Mouse (Mus musculus) midbrain, postnatal 0 days (tissue): ENCODE results near the gene Pycard. TPM values are rescaled to one million over a fixed set of nuclear protein-coding genes. Genes with fewer than 3 reads are reported as not detected.

ENCODE experiments used
- ATAC-seq: fragments of 200-750 bp; cut with Nextera tagmentation; 2 replicates; pipeline ENCODE4 v1.8.0; 2017; ENCODE audit warnings: moderate number of reproducible peaks, mild to moderate bottlenecking, moderate TSS enrichment, moderate library complexity; ENCODE audit not compliant: low FRiP score
- DNase-seq: peaks from one replicate; pipeline ENCODE4 v3.0.0-alpha.2; 2015; ENCODE audit warnings: low spot score
- H3K27ac ChIP-seq: fragments of 300-500 bp; sonication (generic); 2 replicates; pipeline ENCODE4 v1.5.1; 2014; ENCODE audit warnings: low read depth, mild to moderate bottlenecking, low read length, mixed read lengths
- H3K27me3 ChIP-seq: fragments of 300-500 bp; sonication (generic); 2 replicates; pipeline ENCODE4 v1.6.1; 2014; ENCODE audit warnings: low read length, control low read depth, mixed read lengths; ENCODE audit not compliant: insufficient read depth
- H3K36me3 ChIP-seq: fragments of 300-500 bp; sonication (generic); 2 replicates; pipeline ENCODE4 v1.6.1; 2014; ENCODE audit warnings: low read length, control low read depth, mixed read lengths; ENCODE audit not compliant: insufficient read depth
- H3K4me1 ChIP-seq: fragments of 300-500 bp; sonication (generic); 2 replicates; pipeline ENCODE4 v1.6.1; 2014; ENCODE audit warnings: mild to moderate bottlenecking, control low read depth, antibody characterized with exemption, low read length, mixed read lengths; ENCODE audit not compliant: insufficient read depth
- H3K4me2 ChIP-seq: fragments of 300-500 bp; sonication (generic); 2 replicates; pipeline ENCODE4 v1.6.1; 2014; ENCODE audit warnings: low read depth, mild to moderate bottlenecking, low read length, mixed read lengths; ENCODE audit not compliant: poor library complexity, severe bottlenecking
- H3K4me3 ChIP-seq: fragments of 300-500 bp; sonication (generic); 2 replicates; pipeline ENCODE4 v1.5.1; 2014; ENCODE audit warnings: low read depth, mild to moderate bottlenecking, low read length, moderate library complexity
- H3K9ac ChIP-seq: fragments of 300-500 bp; sonication (generic); replicated peaks from 2 replicates; pipeline ENCODE4 v1.6.1; 2014; ENCODE audit warnings: mild to moderate bottlenecking, low read length, moderate library complexity, mixed read lengths; ENCODE audit not compliant: poor library complexity, severe bottlenecking
- H3K9me3 ChIP-seq: fragments of 300-500 bp; sonication (generic); 2 replicates; pipeline ENCODE4 v1.6.1; 2016; ENCODE audit warnings: low read length, control low read depth
- CTCF ChIP-seq: IDR thresholded peaks from 2 replicates; pipeline ENCODE4 v1.5.1; 2016; ENCODE audit warnings: antibody characterized with exemption, mild to moderate bottlenecking
- WGBS: fragments of 180-500 bp; shearing (Covaris S2); extraction: QIAGEN DNeasy Blood & Tissue Kit; methylation state at CpG from one replicate; pipeline ENCODE4 v1.1.7; 2014; 5-methylcytosine and 5-hydroxymethylcytosine counted together
- polyA plus RNA-seq: library from polyadenylated mRNA; unstranded; fragments of >200 nt; fragmentation: Nextera tagmentation; extraction: Ambion mirVana; gene quantifications from 2 replicates; pipeline ENCODE4 v1.2.1, GENCODE M21; 2015
- total RNA-seq: library from RNA; depleted of rRNA; stranded (reverse); fragments of >200 nt; gene quantifications from 2 replicates; pipeline ENCODE4 v1.2.3, GENCODE M21; 2014

Pycard gene
- total and polyA plus RNA-seq, 2 experiments from 2014 or later, result 4.3 to 7.8 TPM

DNA sequence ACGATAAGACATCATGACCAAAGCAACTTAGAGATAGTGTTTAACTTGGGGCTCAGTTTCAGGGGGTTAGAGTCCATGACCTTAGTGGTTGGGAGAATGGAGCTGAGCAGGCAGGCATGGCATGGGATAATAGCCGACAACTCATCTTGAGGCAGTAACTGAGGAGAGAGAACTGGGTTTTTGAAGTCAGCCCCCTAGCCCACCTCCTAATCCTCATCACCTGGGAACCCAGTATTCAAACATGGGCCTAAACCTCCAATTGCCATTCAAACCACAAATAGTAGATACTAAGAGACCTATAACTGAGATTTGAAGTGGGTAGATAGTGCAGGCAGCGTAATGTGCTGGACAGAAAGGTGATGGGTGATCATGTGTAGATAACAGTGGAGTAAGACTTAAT, 13.1 kb downstream of the Pycard start:
- TF ChIP-seq CTCF, result no peak
- no peak overlapping the region for H3K4me3 ChIP-seq
- no peak overlapping the region for H3K4me2 ChIP-seq
- WGBS, result 96% methylated on average over 3 of the region's 3 CpGs
- H3K4me1 ChIP-seq, result no peaks in the 10 kb centered on the region
- ATAC-seq (no peak), DNase-seq (no peak)
- no peak overlapping the region for H3K27ac ChIP-seq
- H3K9me3 ChIP-seq, result no peaks in the 10 kb centered on the region
- H3K9ac ChIP-seq, result no peak overlapping the region
- no peaks in the 10 kb centered on the region for H3K27me3 ChIP-seq
- peaks cover 53% of the 10 kb centered on the region for H3K36me3 ChIP-seq

DNA sequence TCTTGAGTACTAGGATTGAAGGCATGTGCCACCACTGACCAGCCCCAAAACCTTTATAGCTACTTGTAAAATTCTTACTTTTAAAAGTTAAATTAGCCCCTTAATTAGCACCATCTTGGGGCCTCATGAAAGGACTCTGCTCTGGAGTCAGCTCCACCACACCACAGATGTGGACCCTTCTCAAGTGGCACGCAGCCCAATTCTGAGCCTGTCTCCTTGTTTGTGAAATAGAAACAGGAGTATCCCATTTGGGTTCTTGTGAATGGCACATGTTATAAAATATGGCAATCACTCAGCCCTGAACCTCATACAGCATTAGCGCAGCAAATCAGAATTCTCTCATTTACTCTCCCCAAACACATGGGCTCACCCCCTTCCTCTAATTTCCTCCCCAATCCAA, 14.8 kb downstream of the Pycard start:
- TF ChIP-seq CTCF, result no peak
- no peak overlapping the region for H3K9ac ChIP-seq
- H3K9me3 ChIP-seq, result no peaks in the 10 kb centered on the region
- peaks cover 60% of the 10 kb centered on the region for H3K36me3 ChIP-seq
- 93% methylated on average over 2 of the region's 2 CpGs for WGBS
- DNase-seq (no peak), ATAC-seq (no peak)
- H3K27ac ChIP-seq, result no peak overlapping the region
- no peak overlapping the region for H3K4me2 ChIP-seq
- H3K27me3 ChIP-seq, result no peaks in the 10 kb centered on the region
- H3K4me1 ChIP-seq, result no peaks in the 10 kb centered on the region
- no peak overlapping the region for H3K4me3 ChIP-seq

DNA sequence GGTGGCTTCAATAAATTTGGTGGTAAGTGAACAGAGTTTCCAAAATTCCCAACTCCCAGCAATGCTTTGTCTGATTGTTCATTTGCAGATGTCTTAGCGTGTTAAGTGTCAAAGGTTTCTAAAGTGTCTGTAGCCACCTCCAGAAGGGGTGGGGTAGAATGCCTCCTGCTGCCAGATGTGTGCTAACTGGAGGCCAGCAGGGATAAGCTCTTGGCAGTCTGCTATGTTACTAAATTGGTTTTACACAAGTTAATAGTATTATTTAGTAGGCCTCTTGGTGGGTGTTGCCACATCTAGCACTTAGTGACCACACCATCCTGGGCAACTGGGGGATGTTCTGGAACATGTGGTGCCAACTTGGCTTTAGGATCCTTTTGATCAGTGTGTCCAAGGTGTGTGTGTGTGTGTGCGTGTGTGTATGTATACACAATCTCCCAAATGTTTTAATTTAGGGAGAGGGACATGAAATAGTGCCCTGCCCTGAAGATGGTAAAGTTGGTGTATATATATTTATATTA, 19.2 kb downstream of the Pycard start:
- no peak for ATAC-seq
- TF ChIP-seq CTCF, result no peak
- no peak for DNase-seq
- no peak overlapping the region for H3K4me3 ChIP-seq
- no peak overlapping the region for H3K4me2 ChIP-seq
- WGBS, result 87% methylated on average over 2 of the region's 2 CpGs
- peaks cover 67% of the 10 kb centered on the region for H3K36me3 ChIP-seq
- no peaks in the 10 kb centered on the region for H3K9me3 ChIP-seq
- no peaks in the 10 kb centered on the region for H3K27me3 ChIP-seq
- H3K27ac ChIP-seq, result no peak overlapping the region
- H3K9ac ChIP-seq, result no peak overlapping the region
- H3K4me1 ChIP-seq, result no peaks in the 10 kb centered on the region

DNA sequence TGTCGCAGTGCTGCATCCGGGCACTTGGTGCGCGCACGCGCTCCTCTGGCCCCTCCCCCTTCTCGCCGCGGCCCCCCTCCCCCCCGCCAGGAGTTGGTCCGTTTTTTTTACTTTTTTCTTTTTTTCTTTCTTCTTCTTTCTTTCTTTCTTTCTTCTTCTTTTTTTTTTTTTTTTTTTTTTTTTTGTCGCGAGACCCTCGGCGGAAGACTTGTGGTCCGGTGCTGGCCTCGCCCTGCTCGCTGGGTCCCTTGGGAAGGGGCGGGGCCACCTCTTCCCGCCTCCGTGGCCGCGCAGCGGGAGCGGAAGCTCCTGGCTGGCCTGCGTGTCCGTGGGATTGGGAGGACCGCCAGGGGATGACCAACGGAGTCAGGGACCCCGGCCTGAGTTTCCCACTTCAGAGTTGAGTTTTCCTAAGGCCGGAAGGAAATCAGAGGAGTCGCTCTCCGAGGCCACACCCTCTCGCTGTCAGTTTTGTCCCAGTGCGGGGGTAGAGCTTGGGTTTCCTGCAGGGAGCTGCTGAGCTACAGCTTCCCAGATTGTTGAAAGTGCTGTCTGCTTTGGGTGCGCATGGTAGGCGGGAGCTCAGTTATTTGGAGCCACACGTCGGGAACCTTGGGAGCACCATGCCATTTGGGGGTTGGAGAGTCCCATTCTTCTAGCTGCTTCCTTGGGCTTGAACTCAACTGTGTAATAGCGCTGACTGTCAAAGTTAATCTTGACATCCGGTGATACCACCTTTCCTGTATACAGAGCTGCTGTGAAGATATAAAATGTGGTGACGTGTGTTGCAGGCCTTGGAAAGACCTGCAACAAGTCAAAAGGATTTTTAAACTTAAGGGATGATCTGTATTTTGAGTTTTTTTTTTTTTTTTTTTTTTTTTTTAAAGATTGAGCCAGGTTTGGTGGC, 25.5 kb downstream of the Pycard start:
- peak overlapping the region; percentile 59 for H3K4me3 ChIP-seq
- TF ChIP-seq CTCF, result no peak
- peak overlapping the region; percentile 97 for H3K27ac ChIP-seq
- peaks cover 23% of the 10 kb centered on the region for H3K36me3 ChIP-seq
- H3K9me3 ChIP-seq, result no peaks in the 10 kb centered on the region
- WGBS, result 1% methylated on average over 37 of the region's 42 CpGs
- peak overlapping the region; percentile 75 for H3K4me2 ChIP-seq
- H3K4me1 ChIP-seq, result no peaks in the 10 kb centered on the region
- H3K27me3 ChIP-seq, result no peaks in the 10 kb centered on the region
- H3K9ac ChIP-seq, result peak overlapping the region; percentile 93
- no peak for ATAC-seq
- peak; percentile 74 for DNase-seq

DNA sequence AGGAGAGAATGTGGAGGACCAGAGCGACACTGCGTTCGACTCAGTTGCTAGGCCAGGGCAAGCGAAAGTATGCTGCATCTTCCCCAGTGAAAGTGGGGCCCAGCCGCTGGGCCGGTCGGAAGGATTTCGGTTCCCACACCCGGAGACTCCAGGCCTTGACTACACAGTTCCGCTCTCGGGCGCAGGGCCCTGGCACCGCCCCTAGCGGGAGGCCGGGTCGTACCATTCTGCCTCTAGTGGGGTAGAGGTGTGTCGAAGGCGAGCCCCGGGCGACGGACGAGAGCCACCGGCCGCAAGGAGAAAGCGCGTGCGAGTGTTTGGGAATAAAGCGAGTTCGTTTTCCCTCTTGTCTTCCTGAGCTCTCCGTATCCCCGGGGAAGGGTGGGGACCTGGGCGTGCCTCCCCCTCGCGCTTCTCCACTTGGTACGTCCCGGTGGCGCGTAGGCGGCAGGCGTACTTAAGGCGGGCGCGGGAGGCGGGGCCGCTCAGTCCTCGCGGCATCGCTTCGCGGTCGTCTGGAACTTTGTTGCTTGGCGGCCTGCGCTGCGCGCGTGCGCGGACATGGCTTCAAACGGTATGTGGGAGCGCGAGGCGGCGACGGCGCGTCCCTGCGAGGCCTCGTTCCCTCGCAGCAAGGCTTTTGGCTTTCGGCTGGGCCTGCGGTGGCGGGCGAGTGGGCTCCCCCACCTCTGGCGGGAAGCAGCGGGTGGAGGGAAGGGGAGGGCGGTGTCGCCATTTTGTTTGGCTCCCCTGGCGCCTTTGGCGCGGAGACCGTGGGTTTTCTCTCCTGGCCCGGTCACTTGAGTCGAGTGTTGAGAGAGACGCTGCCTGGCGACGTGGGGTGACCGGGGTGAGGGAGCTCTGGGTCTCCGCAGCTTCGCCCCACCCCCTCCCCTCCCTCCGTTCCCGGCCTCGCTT, 26.4 kb downstream of the Pycard start, which contains the start of gene Fus:
Gene Fus (plus strand): TSS at position 454 of the 918 bp plus-strand sequence.
- Histone ChIP-seq H3K27me3 (no peaks in the 10 kb centered on the region), H3K4me2 (peak within 1 kb of the TSS; percentile 75), H3K4me3 (peak within 1 kb of the TSS; percentile 59), H3K27ac (peak within 1 kb of the TSS; percentile 97), H3K9ac (peak within 1 kb of the TSS; percentile 93), H3K36me3 (peaks cover 13% of the 10 kb centered on the region), H3K9me3 (no peaks in the 10 kb centered on the region), H3K4me1 (no peaks in the 10 kb centered on the region)
- ATAC-seq, result peak; percentile 96
- peak; percentile 45 for TF ChIP-seq CTCF
- WGBS, result under 1% methylated on average over 85 of the region's 92 CpGs
- DNase-seq, result peak; percentile 96
